Mouse (Mus musculus): ENCODE results near the gene Wdr35.

GRCm38 (mm10) chr12:9024071-9024470 is 50.4 kb downstream of the Wdr35 start:
- TF ChIP-seq CTCF (IDR thresholded peaks at IDR 0.05; ENCODE audit: low read depth, low read length) (no peak), GATA1 (IDR thresholded peaks at IDR 0.05; ENCODE audit: borderline replicate concordance, low read length) (no peak), POLR2AphosphoS5 (IDR thresholded peaks at IDR 0.05; ENCODE audit: insufficient replicate concordance, low read depth, low read length) (no peak)
